Mouse (Mus musculus) C2C12 (cell line): ENCODE data around the gene Slc25a45.

Experiments used
- CTCF ChIP-seq: IDR thresholded peaks from one replicate; pipeline ENCODE4 v1.5.1; 2011; ENCODE audit not compliant: control insufficient read depth, insufficient read depth, insufficient read length
- FOSL1 ChIP-seq: IDR thresholded peaks from one replicate; pipeline ENCODE4 v1.8.0; 2011; ENCODE audit warnings: mild to moderate bottlenecking, low read length; ENCODE audit not compliant: poor library complexity, insufficient read depth, severe bottlenecking

- TF ChIP-seq CTCF (no peak), FOSL1 (no peak)
Observed at GRCm38 (mm10) chr19:5843781-5844691, 33.6 kb upstream of the Slc25a45 start.
